Comparison of ENCODE assay signal across 10 mouse cellular contexts in the genomic region with DNA sequence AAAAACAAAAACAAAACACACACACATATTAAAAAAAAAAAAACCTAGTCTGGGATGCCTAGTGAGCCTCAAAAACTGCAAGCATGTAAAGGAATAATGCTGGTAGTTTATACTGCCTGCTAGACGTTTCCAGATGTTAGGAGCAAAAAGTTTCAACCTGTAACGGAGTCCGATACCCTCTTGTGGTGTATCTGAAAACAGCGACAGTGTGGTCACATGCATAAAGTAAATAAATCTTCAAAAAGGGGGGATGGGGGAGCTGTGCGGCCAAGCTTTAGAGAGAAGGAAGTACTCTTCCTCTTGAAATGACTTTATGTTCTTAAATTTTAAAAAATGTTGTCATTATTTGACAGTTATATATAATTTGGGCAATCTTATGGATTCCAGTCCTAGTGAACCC. TPM values are rescaled to one million over a fixed set of nuclear protein-coding genes. Genes with fewer than 3 reads are reported as not detected.
DNase-seq lines count a peak whose midpoint lies in the region; ATAC-seq lines count a peak whose summit lies in the region.
"Had no signal": no experiment of that assay in that cellular context is flagged by ENCODE, and none has a peak within 500 bp of the region (broad histone marks: within the 10 kb centered on the region; RNA-seq: fewer than 3 reads in every experiment).

No protein-coding gene starts in this region.

- intact Hi-C loops in left cerebral cortex, postnatal 36 days (cut with DNase I): loop anchor here (10.0 kb wide), 1 partner anchor 1495 kb away; no protein-coding TSS in a partner anchor

- peak; percentile 49 for DNase-seq in CD4-positive, CD25-positive, alpha-beta regulatory T cell, adult 2 months (ENCODE audit: low read depth, low spot score)
- DNase-seq in lung, postnatal 10 days: peak; percentile 32
- DNase-seq in lung, postnatal 14 days: no peak
- DNase-seq in adipocyte (ENCODE audit: low spot score): peak; percentile 14
- DNase-seq in thymus, postnatal 14 days: peak; percentile 55
- DNase-seq in left cerebral cortex, postnatal 36 days (ENCODE audit: low spot score in 2 of 2): no peak
- no peak for DNase-seq in right cerebral cortex, postnatal 4 days
- DNase-seq: adrenal gland, adult 8-10 months had no signal

- ATAC-seq in CD4-positive, CD25-positive, alpha-beta regulatory T cell, adult 4 months: no peak
- ATAC-seq: forebrain, embryonic 15.5 days had no signal

RNA-seq across cellular contexts. Expression of gene Pex5, which starts 34.7 kb away (rescaled TPM):
- polyA plus RNA-seq in CD4-positive, CD25-positive, alpha-beta regulatory T cell, adult 4 months (2017; shearing (Covaris generic)): 10 to 100 TPM in 1 of 2 experiments, 1 to 10 TPM in 1; 8.4 to 15.3 TPM
- 10 to 100 TPM; 60.9 to 67.5 TPM for total RNA-seq in left cerebral cortex, postnatal 36 days (2021)

Comparison
In these comparisons a context has a peak if more than half of its experiments do, and no peak if none do; other contexts are left out.
1. DNase-seq: peak in CD4-positive, CD25-positive, alpha-beta regulatory T cell, adult 2 months (single experiment), lung, postnatal 10 days (single experiment), adipocyte (single experiment) and thymus, postnatal 14 days (single experiment); none in lung, postnatal 14 days (single experiment), left cerebral cortex, postnatal 36 days (0 of 2) and right cerebral cortex, postnatal 4 days (single experiment).